Mouse (Mus musculus): ENCODE results near the gene Flt1.

Gene Flt1

GRCm38 (mm10) chr5:147549016-147549755 lies 176.6 kb downstream of the Flt1 start:
- no peak for DNase-seq (ENCODE audit: low spot score)

- DNase-seq (ENCODE audit: low spot score): no peak
These were observed 180.0 kb downstream of the Flt1 start for GRCm38 (mm10) chr5:147545731-147546241.

GRCm38 (mm10) chr5:147542291-147542690 lies 183.5 kb downstream of the Flt1 start:
- no peak for DNase-seq (ENCODE audit: low spot score)

GRCm38 (mm10) chr5:147539815-147540214 lies 186.0 kb downstream of the Flt1 start:
- DNase-seq (ENCODE audit: low spot score): no peak

GRCm38 (mm10) chr5:147539409-147539808 lies 186.4 kb downstream of the Flt1 start:
- no peak for DNase-seq (ENCODE audit: low spot score)

- no peak for DNase-seq (ENCODE audit: low spot score)
These were observed 193.8 kb downstream of the Flt1 start for GRCm38 (mm10) chr5:147532031-147532430.

GRCm38 (mm10) chr5:147527788-147528187 lies 198.0 kb downstream of the Flt1 start:
- no peak for DNase-seq (ENCODE audit: low spot score)

- DNase-seq (ENCODE audit: low spot score): no peak
These were observed 198.8 kb downstream of the Flt1 start for GRCm38 (mm10) chr5:147527006-147527405.

Measured in testis, postnatal 10 days (tissue).